ENCODE assay signal across 8 mouse cellular contexts in genomic region chr5:115631505-115632357, GRCm38 (mm10). TPM values are rescaled to one million over a fixed set of nuclear protein-coding genes. Genes with fewer than 3 reads are reported as not detected.
DNase-seq lines count a peak whose midpoint lies in the region; ATAC-seq and TF ChIP-seq lines count a peak whose summit lies in the region.

Gene Rab35 (plus strand): TSS chr5:115631908.

- peak; percentile 92 for ATAC-seq in hindbrain, postnatal 0 days
- ATAC-seq in megakaryocyte, adult 5-6 weeks (ENCODE audit: poor library complexity, severe bottlenecking), result peak; percentile 80

- TF ChIP-seq CTCF in gastrocnemius, adult 2 months (IDR thresholded peaks at IDR 0.05), result peak; percentile 13; the same call in 1 of the 2 replicates
- TF ChIP-seq CTCF in hindbrain, postnatal 0 days (IDR thresholded peaks at IDR 0.05; ENCODE audit: low read depth), result 0 out of 2 replicates have a peak, but pooled peaks have one; percentile 12
- TF ChIP-seq CTCF in left cerebral cortex, adult 2 months (IDR thresholded peaks at IDR 0.05), result no peak; the same call in 1 of the 2 replicates

- no peaks in the 10 kb centered on the region for H3K27me3 ChIP-seq in hindbrain, postnatal 0 days (ENCODE audit: insufficient read depth, low read length)

- H3K9me3 ChIP-seq in hindbrain, postnatal 0 days (ENCODE audit: low read length), result no peaks in the 10 kb centered on the region

- peak within 1 kb of the TSS; percentile 93 for H3K9ac ChIP-seq in hindbrain, postnatal 0 days (replicated peaks; ENCODE audit: low read length)

- H3K4me3 ChIP-seq in gastrocnemius, adult 2 months, result peak within 1 kb of the TSS; percentile 98
- peak within 1 kb of the TSS; percentile 86 for H3K4me3 ChIP-seq in hindbrain, postnatal 0 days (ENCODE audit: low read length)
- peak within 1 kb of the TSS; percentile 71 for H3K4me3 ChIP-seq in left cerebral cortex, adult 2 months

- DNase-seq in WW6 (ENCODE audit: low read depth, low spot score), result peak; percentile 65
- DNase-seq in cerebellum, postnatal 4 days (ENCODE audit: low spot score in 2 of 2), result peak; percentile 77 to 95
- peak; percentile 97 for DNase-seq in gastrocnemius, adult 2 months
- peak; percentile 97 for DNase-seq in hindbrain, postnatal 0 days (ENCODE audit: low spot score)
- DNase-seq in left cerebral cortex, adult 2 months (ENCODE audit: extremely low spot score in 1 of 2, low spot score in 2 of 2), result peak; percentile 93 to 95
- peak; percentile 84 to 89 for DNase-seq in right cerebral cortex, adult 2 months (ENCODE audit: low spot score in 2 of 2)
- DNase-seq in urinary bladder, postnatal 14 days (ENCODE audit: low spot score), result peak; percentile 94

- intact Hi-C loops in gastrocnemius, adult 2 months (cut with DNase I), result no loop called here
- intact Hi-C loops in left cerebral cortex, adult 2 months (cut with DNase I), result no loop called here

- peaks cover 21% of the 10 kb centered on the region; the same call in 1 of the 2 replicates for H3K4me1 ChIP-seq in hindbrain, postnatal 0 days (ENCODE audit: insufficient read depth, low read length)

- peak within 1 kb of the TSS; percentile 93 for H3K4me2 ChIP-seq in hindbrain, postnatal 0 days (ENCODE audit: low read depth, low read length)

- under 1% methylated on average over 95 of the region's 125 CpGs for WGBS in hindbrain, postnatal 0 days

- no peaks in the 10 kb centered on the region for H3K36me3 ChIP-seq in hindbrain, postnatal 0 days (ENCODE audit: insufficient read depth, low read length)

- H3K27ac ChIP-seq in gastrocnemius, adult 2 months, result peak within 1 kb of the TSS; percentile 97
- H3K27ac ChIP-seq in hindbrain, postnatal 0 days, result peak within 1 kb of the TSS; percentile 92
- H3K27ac ChIP-seq in left cerebral cortex, adult 2 months, result peak within 1 kb of the TSS; percentile 93

RNA-seq across cellular contexts. Expression of gene Rab35, which starts in this region (rescaled TPM):
- 10 to 100 TPM; 38.5 to 39.6 TPM for total RNA-seq in gastrocnemius, adult 2 months (2021)
- 80.5 and 88.1 TPM in 2 replicates for total RNA-seq in hindbrain, postnatal 0 days (2014; rRNA removed)
- 22.2 and 25.3 TPM in 2 replicates for polyA plus RNA-seq in hindbrain, postnatal 0 days (2015; fragmentation: Nextera tagmentation; extraction: Ambion mirVana)
- 100 to 1,000 TPM in 1 of 2 experiments, 10 to 100 TPM in 1; 99.5 to 101 TPM for total RNA-seq in left cerebral cortex, adult 2 months (2021)
- total RNA-seq in megakaryocyte, adult 5-6 weeks (2015), result 36.4 and 44.0 TPM in 2 replicates
- total RNA-seq in megakaryocyte, adult 5-6 weeks (2017), result 39.9 and 43.8 TPM in 2 replicates

Comparison
In these comparisons a context has a peak if more than half of its experiments do, and no peak if none do; other contexts are left out.
1. Peak in every context shown above with its lines: DNase-seq, ATAC-seq, H3K4me3 ChIP-seq and H3K27ac ChIP-seq.